Mouse (Mus musculus): ENCODE measurements around the gene Snta1.

- TF ChIP-seq GATA1 (IDR thresholded peaks at IDR 0.05; ENCODE audit: borderline replicate concordance, low read length): no peak
- no peak for TF ChIP-seq FLI1 (IDR thresholded peaks at IDR 0.05; ENCODE audit: low read length)
These were observed 18.4 kb upstream of the Snta1 start for GRCm38 (mm10) chr2:154426188-154426904.
